Mouse (Mus musculus) adrenal gland, postnatal 36 days (tissue): ENCODE data around the gene Foxf2. TPM values are rescaled to one million over a fixed set of nuclear protein-coding genes. Genes with fewer than 3 reads are reported as not detected.
A peak's percentile ranks its signal among the peaks of the same experiment; 100 is the strongest.

Experiments used
- DNase-seq, 2 experiments: peaks; one replicate each; pipeline ENCODE4 v3.0.0; 2021; ENCODE audit warnings: mixed read lengths in 1 of 2
- total RNA-seq, 2 experiments: library from RNA; stranded (reverse); gene quantifications; 2 replicates each; pipeline ENCODE4 v1.2.3; 2021

Foxf2 gene
- total RNA-seq, 2 experiments from 2014 or later: not detected

DNA sequence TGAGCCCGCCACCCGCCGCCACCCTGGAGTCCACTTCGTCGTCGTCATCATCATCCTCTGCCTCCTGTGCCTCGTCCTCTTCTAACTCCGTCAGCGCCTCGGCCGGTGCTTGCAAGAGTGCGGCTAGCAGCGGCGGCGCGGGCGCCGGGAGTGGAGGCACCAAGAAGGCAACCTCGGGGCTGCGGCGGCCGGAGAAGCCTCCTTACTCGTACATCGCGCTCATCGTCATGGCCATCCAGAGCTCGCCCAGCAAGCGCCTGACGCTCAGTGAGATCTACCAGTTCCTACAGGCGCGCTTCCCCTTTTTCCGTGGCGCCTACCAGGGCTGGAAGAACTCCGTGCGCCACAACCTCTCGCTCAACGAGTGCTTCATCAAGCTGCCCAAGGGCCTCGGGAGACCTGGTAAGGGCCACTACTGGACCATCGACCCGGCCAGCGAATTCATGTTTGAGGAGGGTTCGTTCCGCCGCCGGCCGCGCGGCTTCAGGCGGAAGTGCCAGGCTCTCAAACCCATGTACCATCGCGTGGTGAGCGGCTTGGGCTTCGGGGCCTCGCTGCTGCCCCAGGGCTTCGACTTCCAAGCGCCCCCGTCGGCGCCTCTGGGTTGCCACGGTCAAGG lies 676 bp downstream of the Foxf2 start:
- peak; percentile 17 to 41 for DNase-seq

DNA sequence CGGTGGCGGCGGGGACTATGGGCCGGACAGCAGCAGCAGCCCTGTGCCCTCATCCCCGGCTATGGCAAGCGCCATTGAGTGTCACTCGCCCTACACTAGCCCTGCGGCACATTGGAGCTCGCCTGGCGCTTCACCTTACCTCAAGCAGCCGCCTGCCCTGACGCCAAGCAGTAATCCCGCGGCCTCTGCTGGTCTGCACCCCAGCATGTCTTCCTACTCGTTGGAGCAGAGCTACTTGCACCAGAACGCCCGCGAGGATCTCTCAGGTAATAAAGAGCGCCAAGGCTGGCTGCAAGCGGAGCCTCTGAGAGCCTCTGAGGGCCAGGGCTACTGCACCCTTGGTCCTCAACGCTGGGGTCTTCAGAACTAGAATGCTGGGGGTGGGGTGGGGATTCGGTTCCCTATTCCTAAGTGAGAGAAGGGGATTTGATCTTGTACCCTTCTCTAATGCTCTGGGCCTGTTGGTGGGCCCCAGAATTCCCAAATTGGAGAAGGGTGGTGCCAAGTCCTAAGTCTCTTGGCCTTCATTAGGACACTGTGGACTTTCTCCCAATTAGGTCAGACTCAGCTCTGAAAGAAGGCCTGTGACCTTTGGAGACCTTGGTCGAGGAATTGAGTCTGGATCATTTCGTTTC lies 1.5 kb downstream of the Foxf2 start:
- no peak for DNase-seq

DNA sequence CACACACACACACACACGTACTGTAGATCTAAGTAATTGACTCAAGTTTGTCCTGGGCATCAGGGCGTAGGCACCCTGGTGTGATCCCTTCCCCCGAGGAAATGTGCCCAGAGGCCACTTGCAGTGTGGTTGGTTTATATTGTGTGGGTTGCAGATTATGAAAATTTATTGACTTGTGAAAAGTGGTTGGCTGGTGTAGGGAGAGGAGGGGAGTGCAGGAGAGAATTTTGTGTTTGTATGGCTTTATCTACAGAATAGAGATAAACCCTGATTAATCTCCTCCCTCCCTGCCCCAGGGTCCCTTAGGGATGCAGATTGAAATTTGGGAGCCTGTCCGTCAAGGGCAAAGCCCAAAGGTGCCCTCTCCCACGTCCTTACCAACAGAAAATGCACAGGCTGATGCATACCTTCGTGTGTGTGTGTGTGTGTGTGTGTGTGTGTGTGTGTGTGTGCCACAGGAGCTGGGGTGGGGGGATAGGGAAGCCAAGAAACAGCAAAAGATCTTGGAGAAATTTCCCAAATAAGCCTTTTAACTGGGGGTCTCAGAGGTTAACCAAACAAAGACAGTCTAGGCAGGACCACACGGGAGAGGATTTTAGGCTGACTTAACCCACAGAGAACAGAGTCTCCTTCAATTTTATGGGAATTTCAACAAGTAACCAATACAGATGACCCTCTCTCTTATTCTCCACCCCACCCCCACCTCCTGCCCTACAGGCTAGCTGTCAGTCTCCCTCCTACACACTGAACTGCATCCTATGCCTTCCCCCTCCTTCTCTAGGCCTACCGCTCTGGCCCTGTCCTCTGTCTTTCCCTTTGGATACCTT lies 2.5 kb downstream of the Foxf2 start:
- no peak for DNase-seq

DNA sequence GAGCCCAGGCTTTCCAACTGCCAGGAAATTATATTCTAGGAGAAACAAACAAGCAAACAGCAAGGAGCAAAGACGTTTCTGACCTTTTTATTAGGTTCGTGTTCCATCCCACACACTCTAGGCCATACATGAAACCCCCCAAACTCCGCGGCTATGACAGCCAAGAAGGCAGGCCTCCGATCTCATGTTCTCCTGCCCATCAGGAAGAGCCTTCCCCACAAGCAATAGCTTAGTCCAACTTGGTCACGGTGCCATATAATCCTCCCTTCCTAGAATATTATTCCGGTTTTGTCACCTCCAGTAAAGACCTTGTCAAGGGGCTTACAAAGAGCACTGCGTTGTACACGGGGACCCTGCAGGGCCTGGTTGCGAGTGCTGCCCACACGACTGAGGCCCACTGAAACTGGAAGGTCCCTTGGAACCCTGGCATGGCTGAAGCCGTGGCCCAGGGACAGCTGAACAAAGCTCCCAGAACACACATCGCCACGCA lies 3.1 kb downstream of the Foxf2 start:
- DNase-seq: no peak

- peak in 1 of 2 experiments; percentile 31 for DNase-seq
Observed at GRCm38 (mm10) chr13:31629321-31629851, 3.8 kb downstream of the Foxf2 start.

- DNase-seq: no peak
Observed at GRCm38 (mm10) chr13:31630051-31630450, 4.4 kb downstream of the Foxf2 start.

- no peak for DNase-seq
Observed at GRCm38 (mm10) chr13:31630551-31630950, 4.9 kb downstream of the Foxf2 start.

- no peak for DNase-seq
Observed at GRCm38 (mm10) chr13:31631291-31631690, 5.7 kb downstream of the Foxf2 start.

DNA sequence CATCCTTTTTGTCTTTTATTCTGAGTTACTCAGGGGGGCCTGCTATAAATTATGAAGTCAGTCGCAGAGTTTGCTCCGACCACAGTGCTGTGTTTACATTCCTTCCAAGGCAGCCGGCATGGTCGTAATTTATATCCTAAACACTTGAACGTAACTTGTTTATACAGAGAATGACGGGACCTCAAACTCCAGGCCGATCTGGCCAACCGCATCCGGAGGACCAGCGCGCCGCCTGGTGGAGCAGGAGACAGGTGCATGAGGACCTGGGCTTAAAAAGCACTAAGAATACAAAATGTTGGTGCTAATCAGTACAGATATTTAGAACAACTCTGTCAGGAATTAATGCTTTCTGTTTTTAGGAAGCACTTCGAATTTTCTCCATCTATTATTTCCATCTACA lies 6.8 kb downstream of the Foxf2 start:
- peak; percentile 80 to 86 for DNase-seq

DNA sequence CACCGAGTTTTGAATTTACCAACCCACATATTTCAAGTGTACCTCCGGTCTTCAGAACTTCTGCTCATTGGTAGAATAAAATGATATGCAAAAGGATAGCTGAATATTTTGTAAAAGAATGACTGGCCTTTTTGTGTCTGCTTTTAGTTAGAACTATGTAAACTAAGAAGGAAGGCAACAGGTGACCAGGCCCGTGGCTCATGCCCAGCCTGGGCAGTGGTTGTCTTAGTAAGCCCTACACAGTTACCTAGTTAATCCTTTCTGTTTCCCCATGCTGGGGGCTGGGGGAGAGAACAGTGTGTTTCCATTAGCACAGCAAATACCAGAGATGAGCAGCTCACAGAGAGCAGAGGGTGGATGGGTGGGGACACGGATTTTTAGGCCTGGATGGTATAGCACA lies 7.6 kb downstream of the Foxf2 start:
- no peak for DNase-seq

DNA sequence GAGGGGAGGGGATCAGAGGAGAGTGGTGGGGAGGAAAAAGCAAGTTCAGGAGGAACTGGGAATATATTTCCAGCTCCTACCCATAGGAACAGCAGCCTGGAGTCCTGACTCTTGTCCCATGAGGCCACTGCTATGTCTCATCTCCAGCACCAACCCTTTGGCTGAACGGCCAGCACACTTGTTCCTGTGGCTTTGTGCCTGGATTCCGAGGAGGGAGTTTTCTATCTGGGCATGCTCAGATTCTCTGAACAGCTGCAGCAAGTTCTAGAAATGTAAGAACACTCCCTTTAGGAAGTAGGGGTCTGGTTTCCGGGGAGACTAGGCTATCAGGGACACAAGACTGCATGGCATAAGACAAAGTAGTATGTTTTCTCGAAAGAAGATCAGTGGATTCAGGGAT lies 9.9 kb downstream of the Foxf2 start:
- no peak for DNase-seq

DNA sequence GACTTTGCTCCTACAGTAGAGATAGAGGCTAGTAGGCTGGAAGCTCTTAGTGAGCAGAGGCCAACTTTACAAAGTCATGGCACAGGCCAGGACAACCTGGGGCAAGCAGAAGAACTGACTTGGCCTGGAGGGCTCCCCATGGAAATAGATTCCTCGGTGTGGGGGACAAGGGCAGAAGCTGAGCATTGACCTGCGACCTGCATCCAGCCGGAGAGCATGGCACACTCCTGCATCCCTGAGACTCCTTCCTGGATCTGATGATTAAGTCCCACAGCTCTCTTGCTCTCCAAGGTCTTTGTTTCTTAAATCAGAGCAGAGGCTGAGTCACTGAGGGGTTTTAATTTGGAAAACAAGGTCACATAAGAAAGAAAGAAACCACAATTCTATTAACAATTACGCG lies 15.9 kb downstream of the Foxf2 start:
- peak; percentile 7 to 12 for DNase-seq

DNA sequence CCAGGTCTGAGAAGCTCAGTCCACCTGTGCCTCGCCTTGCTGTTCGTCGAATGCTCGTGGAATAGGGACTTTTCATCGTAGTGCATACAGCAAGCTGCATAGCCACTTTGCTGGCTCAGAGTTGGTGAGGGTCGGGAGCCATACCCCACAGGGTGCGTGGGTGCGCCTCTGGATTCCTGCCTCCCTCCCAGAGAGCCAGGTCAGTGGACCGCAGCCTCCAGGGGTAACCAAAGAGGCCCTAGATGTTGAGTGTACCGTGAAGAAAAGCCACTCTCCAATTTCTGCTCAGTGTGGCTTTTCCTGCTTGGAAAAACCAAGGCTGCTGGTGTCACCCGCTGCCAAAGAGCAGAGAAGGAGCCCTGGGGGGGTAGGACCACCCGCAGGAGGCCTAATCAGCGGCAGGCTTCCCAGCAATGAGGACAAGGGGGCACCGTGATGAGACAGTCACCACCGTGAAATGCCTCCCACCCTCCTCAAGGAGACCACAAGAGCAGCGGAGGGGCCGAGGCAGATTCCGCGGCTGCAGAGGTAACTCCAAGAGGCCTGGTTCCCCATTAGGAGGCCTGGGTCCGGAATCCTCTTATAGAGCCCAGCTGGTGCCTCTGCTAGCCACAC lies 26.6 kb downstream of the Foxf2 start:
- no peak for DNase-seq

DNA sequence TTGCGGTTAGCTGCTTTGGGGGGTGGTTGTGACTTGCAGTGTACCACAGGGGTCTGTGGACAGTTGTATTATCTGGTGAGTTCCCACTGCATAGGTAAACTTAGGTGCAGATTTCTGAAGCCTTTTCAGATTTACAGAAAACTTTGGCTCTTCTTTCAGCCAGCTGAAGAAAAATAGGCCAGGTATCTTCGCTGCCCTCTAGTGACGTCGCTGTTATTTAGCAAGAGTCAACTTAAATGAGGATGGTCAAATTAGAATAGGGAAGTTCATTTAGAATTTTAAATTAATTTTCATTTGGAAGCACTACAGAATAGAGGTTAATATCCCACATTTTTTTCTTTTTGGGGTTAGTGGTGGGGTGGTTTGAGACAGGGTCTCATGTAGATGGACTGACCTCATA lies 30.6 kb downstream of the Foxf2 start:
- DNase-seq: peak in 1 of 2 experiments; percentile 2

DNA sequence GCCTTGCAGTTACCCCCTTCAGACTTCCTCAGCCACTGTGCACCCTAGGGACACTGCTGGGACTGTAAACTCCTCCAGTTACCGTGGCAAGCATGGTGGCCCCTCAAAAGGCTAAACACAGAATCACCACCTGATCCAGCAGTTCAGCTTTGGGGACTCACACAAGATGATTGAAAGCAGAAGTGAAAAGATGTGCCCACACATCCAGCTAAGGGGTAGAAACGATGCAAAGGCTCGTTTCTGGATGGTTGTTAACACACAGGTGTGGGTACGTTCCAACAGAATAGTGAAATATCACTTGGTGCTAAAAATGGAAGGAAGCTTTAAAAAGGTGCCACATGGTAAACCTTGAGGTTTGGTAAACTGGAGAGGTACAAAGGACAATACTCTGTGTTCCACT lies 32.6 kb downstream of the Foxf2 start:
- no peak for DNase-seq

- peak; percentile 49 to 64 for DNase-seq
Observed at GRCm38 (mm10) chr13:31658963-31659362, 33.3 kb downstream of the Foxf2 start.

- no peak for DNase-seq
Observed at GRCm38 (mm10) chr13:31661211-31661610, 35.6 kb downstream of the Foxf2 start.

DNA sequence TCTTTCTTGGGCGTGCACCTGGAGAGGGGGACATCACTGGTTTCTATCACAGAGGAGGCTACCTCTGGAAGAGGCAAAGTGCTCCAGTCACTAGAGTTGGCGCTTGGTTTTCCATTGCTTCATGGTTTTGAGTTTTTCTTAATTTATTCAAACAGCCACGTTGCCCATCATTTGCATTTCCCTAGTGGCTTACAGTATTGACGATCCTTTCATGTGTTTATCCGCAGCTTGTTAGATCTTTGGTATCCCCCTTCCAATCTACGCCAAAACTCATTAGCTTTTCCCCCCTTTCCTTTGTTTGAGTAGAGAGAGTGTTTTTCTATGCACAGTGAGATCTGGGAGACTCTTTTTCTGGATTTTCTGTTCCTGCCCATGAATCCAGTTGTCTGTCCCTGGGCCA lies 39.8 kb downstream of the Foxf2 start:
- no peak for DNase-seq

GRCm38 (mm10) chr13:31667919-31668524 lies 42.4 kb downstream of the Foxf2 start:
- no peak for DNase-seq

GRCm38 (mm10) chr13:31672093-31672492 lies 46.5 kb downstream of the Foxf2 start:
- no peak for DNase-seq
